Mouse (Mus musculus) neural tube, embryonic 14.5 days (tissue): ENCODE data around the gene Cd79b. TPM values are rescaled to one million over a fixed set of nuclear protein-coding genes. Genes with fewer than 3 reads are reported as not detected.

Experiments used
- ATAC-seq: fragments of 200-750 bp; cut with Nextera tagmentation; 2 replicates; pipeline ENCODE4 v1.8.0; 2017; ENCODE audit warnings: low read depth, mild to moderate bottlenecking, moderate TSS enrichment, moderate library complexity
- H3K27ac ChIP-seq: fragments of 300-500 bp; sonication (generic); 2 replicates; pipeline ENCODE4 v1.5.1; 2014; ENCODE audit warnings: low read depth, mild to moderate bottlenecking, control low read depth, low read length, moderate library complexity, mixed read lengths
- H3K27me3 ChIP-seq: fragments of 300-500 bp; sonication (generic); 2 replicates; pipeline ENCODE4 v1.6.1; 2014; ENCODE audit warnings: low read length; ENCODE audit not compliant: control insufficient read depth, insufficient read depth
- H3K36me3 ChIP-seq: fragments of 300-500 bp; sonication (generic); 2 replicates; pipeline ENCODE4 v1.6.1; 2014; ENCODE audit warnings: low read length, mixed read lengths; ENCODE audit not compliant: control insufficient read depth, insufficient read depth
- H3K4me1 ChIP-seq: fragments of 300-500 bp; sonication (generic); 2 replicates; pipeline ENCODE4 v1.6.1; 2014; ENCODE audit warnings: low read length; ENCODE audit not compliant: control insufficient read depth, insufficient read depth
- H3K4me2 ChIP-seq: fragments of 300-500 bp; sonication (generic); 2 replicates; pipeline ENCODE4 v1.6.1; 2014; ENCODE audit warnings: mild to moderate bottlenecking, low read depth, low read length, control low read depth
- H3K4me3 ChIP-seq: fragments of 300-500 bp; sonication (generic); 2 replicates; pipeline ENCODE4 v1.5.1; 2014; ENCODE audit warnings: low read depth, low read length, control low read depth, mixed read lengths
- H3K9ac ChIP-seq: fragments of 300-500 bp; sonication (generic); replicated peaks from 2 replicates; pipeline ENCODE4 v1.6.1; 2014; ENCODE audit warnings: low read depth, mild to moderate bottlenecking, control low read depth, low read length, mixed read lengths
- H3K9me3 ChIP-seq: fragments of 300-500 bp; sonication (generic); 2 replicates; pipeline ENCODE4 v1.6.1; 2016; ENCODE audit warnings: low read length; ENCODE audit not compliant: control insufficient read depth
- WGBS: fragments of 180-500 bp; shearing (Covaris S2); extraction: QIAGEN DNeasy Blood & Tissue Kit; methylation state at CpG from one replicate; pipeline ENCODE4 v1.1.7; 2014; 5-methylcytosine and 5-hydroxymethylcytosine counted together
- polyA plus RNA-seq: library from polyadenylated mRNA; unstranded; fragments of >200 nt; fragmentation: Nextera tagmentation; extraction: Ambion mirVana; gene quantifications from 2 replicates; pipeline ENCODE4 v1.2.1, GENCODE M21; 2014

Cd79b gene
- polyA plus RNA-seq, 1 experiment from 2014 or later = 0.68 TPM

- ATAC-seq = no peak
- Histone ChIP-seq H3K9ac (no peak overlapping the region), H3K9me3 (no peaks in the 10 kb centered on the region), H3K4me3 (no peak overlapping the region), H3K4me1 (no peaks in the 10 kb centered on the region), H3K27me3 (no peaks in the 10 kb centered on the region), H3K4me2 (no peak overlapping the region), H3K27ac (no peak overlapping the region), H3K36me3 (no peaks in the 10 kb centered on the region)
- 75% methylated on average over 5 of the region's 5 CpGs for WGBS
Observed at GRCm38 (mm10) chr11:106328521-106328920, 14.0 kb upstream of the Cd79b start.

- 89% methylated on average over 8 of the region's 8 CpGs for WGBS
- Histone ChIP-seq H3K36me3 (no peaks in the 10 kb centered on the region), H3K9ac (no peak overlapping the region), H3K27me3 (no peaks in the 10 kb centered on the region), H3K4me3 (no peak overlapping the region), H3K9me3 (no peaks in the 10 kb centered on the region), H3K4me1 (no peaks in the 10 kb centered on the region), H3K4me2 (no peak overlapping the region), H3K27ac (no peak overlapping the region)
- no peak for ATAC-seq
Observed at GRCm38 (mm10) chr11:106326475-106326874, 11.9 kb upstream of the Cd79b start.

GRCm38 (mm10) chr11:106325566-106326206 is 11.1 kb upstream of the Cd79b start:
- Histone ChIP-seq H3K36me3 (no peaks in the 10 kb centered on the region), H3K4me3 (no peak overlapping the region), H3K27ac (no peak overlapping the region), H3K27me3 (no peaks in the 10 kb centered on the region), H3K9ac (no peak overlapping the region), H3K4me1 (no peaks in the 10 kb centered on the region), H3K4me2 (no peak overlapping the region), H3K9me3 (no peaks in the 10 kb centered on the region)
- ATAC-seq = no peak
- 72% methylated on average over 8 of the region's 8 CpGs for WGBS

- Histone ChIP-seq H3K9me3 (no peaks in the 10 kb centered on the region), H3K36me3 (no peaks in the 10 kb centered on the region), H3K4me1 (no peaks in the 10 kb centered on the region), H3K27me3 (no peaks in the 10 kb centered on the region), H3K4me2 (no peak overlapping the region), H3K27ac (no peak overlapping the region), H3K9ac (no peak overlapping the region), H3K4me3 (no peak overlapping the region)
- ATAC-seq = no peak
- 92% methylated on average over 5 of the region's 5 CpGs for WGBS
Observed at GRCm38 (mm10) chr11:106324858-106325257, 10.3 kb upstream of the Cd79b start.

GRCm38 (mm10) chr11:106318406-106319366 is 4.1 kb upstream of the Cd79b start:
- H3K36me3 ChIP-seq = no peaks in the 10 kb centered on the region
- H3K27ac ChIP-seq = no peak overlapping the region
- no peak overlapping the region for H3K4me3 ChIP-seq
- no peak for ATAC-seq
- no peak overlapping the region for H3K9ac ChIP-seq
- no peaks in the 10 kb centered on the region for H3K9me3 ChIP-seq
- H3K4me2 ChIP-seq = no peak overlapping the region
- no peaks in the 10 kb centered on the region for H3K27me3 ChIP-seq
- H3K4me1 ChIP-seq = no peaks in the 10 kb centered on the region
- 76% methylated on average over 21 of the region's 21 CpGs for WGBS

GRCm38 (mm10) chr11:106317801-106318200 is 3.2 kb upstream of the Cd79b start:
- H3K4me2 ChIP-seq = no peak overlapping the region
- no peaks in the 10 kb centered on the region for H3K9me3 ChIP-seq
- H3K9ac ChIP-seq = no peak overlapping the region
- H3K4me3 ChIP-seq = no peak overlapping the region
- H3K27me3 ChIP-seq = no peaks in the 10 kb centered on the region
- H3K27ac ChIP-seq = no peak overlapping the region
- H3K4me1 ChIP-seq = no peaks in the 10 kb centered on the region
- H3K36me3 ChIP-seq = no peaks in the 10 kb centered on the region
- ATAC-seq = no peak
- WGBS = 91% methylated on average over 7 of the region's 7 CpGs

- Histone ChIP-seq H3K36me3 (no peaks in the 10 kb centered on the region), H3K9ac (no peak overlapping the region), H3K4me2 (no peak overlapping the region), H3K4me3 (no peak overlapping the region), H3K4me1 (no peaks in the 10 kb centered on the region), H3K27me3 (no peaks in the 10 kb centered on the region), H3K9me3 (no peaks in the 10 kb centered on the region), H3K27ac (no peak overlapping the region)
- WGBS = 82% methylated on average over 1 of the region's 1 CpGs
- ATAC-seq = no peak
Observed at GRCm38 (mm10) chr11:106316416-106316815, 1.9 kb upstream of the Cd79b start.

- Histone ChIP-seq H3K9ac (no peak overlapping the region), H3K4me1 (no peaks in the 10 kb centered on the region), H3K27ac (no peak overlapping the region), H3K9me3 (no peaks in the 10 kb centered on the region), H3K4me2 (no peak overlapping the region), H3K4me3 (no peak overlapping the region), H3K36me3 (no peaks in the 10 kb centered on the region), H3K27me3 (no peaks in the 10 kb centered on the region)
- WGBS = 70% methylated on average over 5 of the region's 5 CpGs
- ATAC-seq = no peak
Observed at GRCm38 (mm10) chr11:106313533-106313932, 1.0 kb downstream of the Cd79b start.

GRCm38 (mm10) chr11:106310123-106310522 is 4.4 kb downstream of the Cd79b start:
- Histone ChIP-seq H3K27ac (no peak overlapping the region), H3K4me1 (no peaks in the 10 kb centered on the region), H3K36me3 (no peaks in the 10 kb centered on the region), H3K4me3 (no peak overlapping the region), H3K9me3 (no peaks in the 10 kb centered on the region), H3K4me2 (no peak overlapping the region), H3K27me3 (no peaks in the 10 kb centered on the region), H3K9ac (no peak overlapping the region)
- no peak for ATAC-seq
- 75% methylated on average over 5 of the region's 5 CpGs for WGBS
